Mouse (Mus musculus): ENCODE results near the gene Tomm20.

DNA sequence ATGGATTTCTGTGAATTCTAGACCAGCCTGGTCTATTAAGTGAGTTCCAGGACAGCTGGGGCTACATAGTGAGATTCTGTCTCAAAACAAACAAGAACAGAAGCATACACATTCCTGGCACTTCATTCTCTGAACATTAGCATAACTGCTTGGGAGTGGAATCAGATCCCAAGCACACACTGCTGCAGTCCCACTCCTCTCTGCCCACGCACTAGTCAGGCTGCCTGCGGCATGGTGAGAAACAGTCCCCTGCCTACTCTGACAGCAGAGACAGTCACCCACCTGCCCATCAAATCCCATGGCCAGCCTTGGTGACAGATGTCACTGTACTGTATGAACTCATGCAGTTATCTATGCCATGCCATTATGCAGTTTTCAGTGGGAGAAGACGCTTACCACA, 15.9 kb upstream of the Tomm20 start:
- TF ChIP-seq TCF12 (IDR thresholded peaks at IDR 0.05; ENCODE audit: insufficient read depth, poor library complexity, severe bottlenecking) (no peak), MAX (IDR thresholded peaks at IDR 0.05; ENCODE audit: low read depth) (no peak), E2F4 (IDR thresholded peaks at IDR 0.05; ENCODE audit: insufficient read depth) (no peak), POLR2A (IDR thresholded peaks at IDR 0.05; ENCODE audit: insufficient read length, low read depth) (no peak), MYOD1 (IDR thresholded peaks at IDR 0.05; ENCODE audit: control insufficient read depth in 1 of 3, insufficient read length in 2 of 3, low read depth in 2 of 3) (no peak), TCF3 (IDR thresholded peaks at IDR 0.05; ENCODE audit: insufficient read length, low read depth) (no peak), SRF (IDR thresholded peaks at IDR 0.05; ENCODE audit: control insufficient read depth, insufficient read length, low read depth) (no peak), USF1 (IDR thresholded peaks at IDR 0.05; ENCODE audit: low read depth) (no peak), CEBPB (IDR thresholded peaks at IDR 0.05; ENCODE audit: insufficient read depth, poor library complexity, severe bottlenecking) (no peak)

Data from myocyte (in vitro differentiated cells).